Mouse (Mus musculus): ENCODE results near the gene Eif3a.

Gene Eif3a

DNA sequence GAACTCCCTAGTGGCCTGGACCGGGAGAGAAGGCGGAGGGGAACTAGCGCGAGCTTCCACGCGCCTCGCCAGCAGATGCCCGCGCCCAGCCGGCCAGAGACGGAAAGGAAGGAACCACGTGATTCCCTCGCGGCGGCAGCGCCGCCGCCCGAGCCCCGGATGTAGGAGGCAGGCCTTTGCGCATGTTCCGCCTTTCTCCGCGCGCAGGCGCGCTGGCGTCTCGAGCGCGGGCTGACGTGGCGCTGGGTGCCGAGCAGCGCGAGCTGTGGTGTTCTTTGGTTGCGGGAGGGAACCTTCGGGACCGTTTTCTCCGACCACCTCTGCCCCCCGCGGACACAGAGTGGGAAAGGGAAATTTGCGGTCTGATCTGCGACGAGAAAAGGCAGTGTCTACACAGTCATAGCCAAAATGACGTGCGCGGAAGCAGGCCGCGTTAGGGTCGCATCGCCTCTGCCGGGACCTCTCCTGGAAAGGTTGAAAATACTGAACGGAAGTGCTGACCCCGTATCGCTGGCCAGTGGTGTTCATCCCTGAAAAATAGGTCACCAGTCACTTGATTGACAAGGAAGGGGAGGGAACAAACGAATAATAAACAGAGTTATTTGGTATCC lies at the start of gene Eif3a:
Eif3a (minus strand) TSS at position 108 of the 611 bp plus-strand sequence.
- DNase-seq (ENCODE audit: low read depth, low spot score) = peak; percentile 97

DNA sequence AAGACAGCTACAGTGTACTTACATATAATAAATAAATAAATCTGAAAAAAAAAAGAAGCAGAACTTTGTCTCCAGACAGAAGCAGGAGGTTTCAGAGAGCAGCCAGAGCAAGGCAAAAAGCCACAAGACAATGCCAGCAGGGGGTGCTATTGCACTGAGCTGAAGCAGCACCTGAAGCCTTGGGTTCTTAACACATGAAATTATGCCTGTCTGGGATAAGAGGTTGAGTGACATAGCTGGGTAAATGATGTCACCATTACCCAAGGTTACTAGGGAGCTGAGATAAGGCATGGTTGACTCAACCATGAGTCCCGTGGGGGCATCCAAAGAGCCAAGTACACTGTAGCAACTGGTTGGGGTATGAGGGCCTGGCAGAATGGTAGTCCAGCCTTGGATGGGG lies 47.3 kb upstream of the Eif3a start:
- peak; percentile 83 for DNase-seq (ENCODE audit: low read depth, low spot score)

DNA sequence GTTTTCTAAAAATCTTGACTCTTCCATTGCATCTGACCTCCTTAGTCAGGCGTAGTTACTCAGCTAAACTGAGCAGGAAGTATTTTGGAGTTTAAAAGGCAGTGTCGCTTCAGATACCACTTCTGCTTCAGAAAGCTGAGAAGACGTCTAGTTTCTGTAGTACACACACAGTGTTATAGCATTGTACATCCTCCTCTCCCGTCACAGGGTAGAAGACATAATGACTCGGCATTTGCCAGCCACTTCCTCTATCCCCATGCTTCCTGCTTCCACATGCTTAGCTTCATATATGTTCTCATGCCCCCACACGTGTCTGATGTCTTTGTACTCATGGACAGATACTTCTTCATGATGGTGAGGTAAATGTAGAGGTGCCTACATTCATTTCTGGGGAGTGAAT lies 28.2 kb upstream of the Eif3a start:
- DNase-seq (ENCODE audit: low read depth, low spot score) = peak; percentile 18

DNA sequence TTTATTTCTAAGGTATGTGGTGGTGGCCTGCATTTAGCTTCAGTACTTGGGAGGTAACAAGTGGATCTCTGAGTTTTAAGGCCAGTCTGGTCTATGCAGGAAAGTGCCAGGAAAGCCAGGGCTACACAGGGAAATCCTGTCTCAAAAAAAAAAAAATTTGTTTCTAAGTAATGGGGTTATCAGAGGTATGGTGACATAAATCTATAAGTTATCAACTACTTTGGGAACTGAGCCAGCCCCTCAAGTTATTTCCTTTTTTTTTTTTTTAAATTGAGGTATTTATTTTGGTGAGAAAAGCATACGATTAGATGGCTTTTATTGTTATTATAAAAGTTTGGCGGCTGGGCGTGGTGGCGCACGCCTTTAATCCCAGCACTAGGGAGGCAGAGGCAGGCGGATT lies 22.7 kb upstream of the Eif3a start:
- no peak for DNase-seq (ENCODE audit: low read depth, low spot score)

DNA sequence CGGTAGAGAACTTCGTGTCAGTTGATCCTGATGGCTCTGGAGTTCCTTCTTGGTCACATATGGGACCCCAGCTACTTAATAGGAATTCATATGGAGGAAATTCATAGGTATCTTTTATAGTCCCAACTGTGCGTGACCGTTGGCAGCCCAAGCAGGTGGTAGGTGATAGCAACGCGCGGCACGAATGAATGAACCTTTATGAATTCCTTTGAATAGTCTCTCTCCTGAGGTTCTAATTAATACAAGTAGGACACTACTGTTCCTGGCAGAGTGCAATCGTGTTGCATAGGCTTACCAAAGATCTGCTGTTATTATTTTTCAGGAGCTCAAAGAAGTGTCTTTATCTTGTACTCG lies 21.6 kb upstream of the Eif3a start:
- DNase-seq (ENCODE audit: low read depth, low spot score) = no peak

DNA sequence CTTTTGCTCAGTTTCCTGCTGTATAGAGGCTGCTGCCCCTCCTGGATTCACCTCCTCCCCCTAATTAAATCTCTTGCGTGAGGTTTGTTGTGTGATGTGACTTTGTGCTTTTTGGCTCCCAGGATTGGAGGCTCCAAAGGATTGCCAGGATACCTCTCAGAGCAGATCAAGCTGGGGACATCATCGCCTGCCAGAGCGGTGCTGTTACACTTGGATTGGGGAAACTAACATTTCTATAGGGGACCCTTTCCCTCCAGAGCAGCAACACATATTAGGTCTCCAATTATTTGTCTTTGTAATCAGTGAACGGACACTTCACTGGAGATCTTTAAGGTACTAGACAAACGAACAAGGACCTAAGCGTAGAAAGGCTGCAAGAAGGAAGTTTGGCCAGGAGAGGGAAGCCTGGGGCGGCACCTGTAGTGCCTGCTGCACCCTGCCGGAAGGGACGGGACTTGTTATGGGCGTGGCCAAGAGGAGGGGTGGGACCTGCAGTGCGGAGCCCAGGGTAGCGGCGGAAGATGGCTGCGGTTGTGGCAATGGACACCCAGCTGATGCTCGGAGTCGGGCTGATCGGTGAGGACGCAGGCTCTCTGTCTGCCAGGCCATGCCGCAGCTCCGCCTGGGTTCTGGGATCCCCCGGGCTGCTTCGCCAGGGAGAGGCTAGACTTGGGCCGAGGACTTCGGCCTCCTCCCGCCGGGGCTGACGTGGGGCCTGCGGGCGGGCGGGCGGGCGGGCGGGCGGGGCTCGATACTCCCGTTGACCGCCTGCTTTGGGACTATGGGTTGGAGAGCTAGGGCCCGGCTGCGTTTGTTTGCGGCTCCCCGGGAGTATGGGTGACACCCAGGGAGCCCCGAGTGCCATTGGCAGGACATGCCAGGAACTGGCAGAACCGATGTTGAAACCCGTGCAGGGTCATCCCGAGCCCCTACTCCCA lies 20.9 kb upstream of the Eif3a start, which contains the start of gene Fam45a:
Fam45a (plus strand) TSS at position 488 of the 938 bp plus-strand sequence.
- peak; percentile 97 for DNase-seq (ENCODE audit: low read depth, low spot score)

DNA sequence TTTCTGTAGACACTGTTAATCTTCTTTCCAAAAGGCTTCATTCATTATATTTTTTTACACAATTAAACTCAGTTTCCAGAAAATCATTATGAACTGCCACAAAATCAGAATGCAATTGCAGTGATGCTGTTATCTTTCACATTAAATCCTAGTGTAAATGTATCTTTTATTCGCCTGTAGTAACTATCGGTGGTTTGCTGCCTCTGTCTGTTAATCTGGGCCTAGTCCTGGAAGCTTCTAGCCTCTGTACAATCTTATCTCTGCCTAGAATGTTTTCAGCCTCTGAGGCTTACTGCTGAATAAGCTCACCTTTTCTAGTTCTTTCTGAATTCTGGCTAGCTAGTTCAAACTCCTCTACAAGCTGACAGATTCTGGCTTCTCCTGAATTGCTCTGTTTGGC lies 19.5 kb upstream of the Eif3a start:
- DNase-seq (ENCODE audit: low read depth, low spot score) = no peak

DNA sequence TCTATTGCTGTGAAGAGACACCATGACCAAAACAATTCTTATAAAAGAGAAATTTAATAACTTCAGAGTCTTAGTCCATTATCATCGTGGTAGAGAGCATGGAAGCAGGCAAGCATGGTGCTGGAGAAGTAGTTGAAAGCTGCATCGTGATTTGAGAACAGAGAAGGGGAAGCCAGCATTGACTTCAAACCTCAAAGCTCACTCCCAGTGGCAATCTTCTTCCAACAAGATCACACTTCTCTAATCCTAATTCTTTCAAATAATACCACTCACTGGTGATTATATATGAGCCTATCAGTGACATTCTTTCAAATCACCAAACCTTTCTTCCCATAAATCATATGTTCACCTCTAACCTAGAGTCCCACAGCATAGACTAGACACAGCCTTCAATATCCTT lies 14.4 kb upstream of the Eif3a start:
- DNase-seq (ENCODE audit: low read depth, low spot score) = no peak

DNA sequence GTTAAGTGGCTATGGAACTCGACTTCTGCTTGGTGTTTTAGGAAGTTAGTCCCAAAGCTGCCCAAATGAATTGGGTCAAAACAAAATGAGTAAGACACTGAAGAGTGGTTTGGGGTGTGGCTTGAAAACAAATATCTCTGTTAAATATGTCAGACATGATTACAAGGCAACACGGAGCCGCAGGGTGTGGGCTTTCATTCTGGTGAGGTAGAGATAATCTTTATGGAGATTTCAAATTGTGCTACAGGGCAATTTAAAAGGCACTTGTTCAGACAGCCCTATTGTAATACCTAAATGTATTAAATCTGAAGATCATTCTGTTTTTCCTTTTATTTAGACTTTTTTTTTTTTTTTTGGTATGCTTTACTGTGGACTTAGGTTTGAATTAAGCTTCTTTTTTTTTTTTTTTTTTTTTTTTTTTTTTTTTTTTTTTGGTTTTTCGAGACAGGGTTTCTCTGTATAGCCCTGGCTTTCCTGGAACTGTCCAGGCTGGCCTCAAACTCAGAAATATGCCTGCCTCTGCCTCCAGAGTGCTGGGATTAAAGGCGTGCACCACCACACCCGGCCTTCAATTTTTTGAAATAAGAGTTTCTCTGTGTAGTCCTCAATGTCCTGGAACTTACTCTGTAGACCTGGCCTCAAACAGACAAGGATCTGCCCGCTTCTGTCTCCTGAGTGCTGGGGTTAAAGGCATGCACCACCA lies 9.6 kb upstream of the Eif3a start:
- DNase-seq (ENCODE audit: low read depth, low spot score) = no peak

DNA sequence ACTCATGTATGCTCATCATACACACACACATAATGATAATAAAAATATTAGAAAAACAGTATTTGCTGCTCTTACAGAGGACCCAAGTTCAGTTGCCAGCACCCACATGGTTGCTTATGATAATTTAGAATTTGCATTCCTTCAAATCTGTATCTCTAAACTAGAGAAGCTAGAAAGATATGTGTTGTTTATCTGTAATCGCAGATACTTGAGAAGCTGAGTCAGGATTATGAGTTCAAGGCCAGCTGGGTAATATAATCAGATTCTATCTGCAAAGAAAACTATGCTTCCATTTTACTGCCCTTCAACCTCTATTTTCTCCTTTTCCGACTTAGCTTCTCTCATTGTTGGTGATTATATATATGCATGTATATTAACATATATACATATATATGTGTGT lies 7.0 kb upstream of the Eif3a start:
- no peak for DNase-seq (ENCODE audit: low read depth, low spot score)

DNA sequence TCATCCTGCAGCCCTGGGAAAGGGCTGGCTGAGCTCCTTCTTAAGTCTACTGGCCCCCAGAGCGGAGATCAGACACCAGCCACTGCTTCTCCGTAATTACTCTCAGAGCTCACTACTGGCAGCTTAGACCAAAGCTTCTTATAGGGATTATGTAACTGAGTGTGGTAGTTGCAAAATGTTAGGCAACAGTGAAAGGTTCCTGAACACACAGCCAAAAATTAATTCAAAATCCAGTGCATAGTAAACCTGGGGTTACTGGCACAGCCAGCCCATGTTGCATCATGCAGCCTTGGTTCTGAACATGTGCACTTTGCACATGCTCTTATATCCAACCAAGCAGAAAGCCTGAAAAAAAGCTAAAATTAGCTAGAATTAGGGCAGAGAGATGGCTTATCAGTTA lies 4.8 kb upstream of the Eif3a start:
- peak; percentile 20 for DNase-seq (ENCODE audit: low read depth, low spot score)

DNA sequence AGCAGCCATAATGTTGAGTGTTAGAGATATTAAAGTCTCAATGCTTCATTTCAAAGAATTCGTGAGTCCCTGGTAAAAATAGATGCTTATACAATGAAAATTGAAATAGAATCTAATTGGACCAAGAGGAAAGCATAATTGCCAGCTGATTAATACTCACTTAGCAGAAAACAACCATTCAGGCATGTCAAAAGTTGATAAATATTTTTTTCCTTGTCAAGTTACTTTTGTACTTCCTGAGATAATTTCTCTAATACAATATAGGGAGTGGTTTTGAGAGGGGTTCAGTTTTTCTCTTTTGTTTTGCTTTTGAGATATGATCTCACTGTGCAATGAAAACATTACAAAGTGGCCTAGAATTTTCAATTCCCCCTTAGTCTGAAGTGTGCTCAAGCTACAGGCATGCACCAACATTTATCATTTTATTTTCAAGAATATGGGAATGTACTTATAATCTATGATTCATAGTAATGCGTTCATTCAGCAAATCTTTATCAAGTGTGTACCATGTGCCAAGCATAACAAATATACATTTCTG lies 2.8 kb upstream of the Eif3a start:
- DNase-seq (ENCODE audit: low read depth, low spot score) = no peak

DNA sequence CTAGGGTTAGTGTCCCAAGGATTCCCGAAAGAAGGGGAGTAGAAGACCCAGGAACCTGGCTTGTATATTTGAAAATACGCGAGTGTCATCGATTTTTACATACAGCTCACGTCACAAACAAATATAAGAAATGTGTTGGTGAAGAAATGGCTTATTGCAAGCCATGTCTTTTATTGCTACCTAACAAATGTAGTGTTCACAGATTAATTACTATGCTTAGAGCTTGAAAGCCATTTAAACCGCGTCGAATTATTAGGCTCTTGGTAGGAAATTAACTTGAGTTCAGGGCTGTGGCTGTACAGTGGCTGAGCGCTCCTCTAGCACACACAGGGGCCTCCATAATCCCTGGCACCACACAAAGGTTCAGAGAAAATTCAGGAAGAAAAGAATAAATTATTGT lies 706 bp upstream of the Eif3a start:
- DNase-seq (ENCODE audit: low read depth, low spot score) = no peak

DNA sequence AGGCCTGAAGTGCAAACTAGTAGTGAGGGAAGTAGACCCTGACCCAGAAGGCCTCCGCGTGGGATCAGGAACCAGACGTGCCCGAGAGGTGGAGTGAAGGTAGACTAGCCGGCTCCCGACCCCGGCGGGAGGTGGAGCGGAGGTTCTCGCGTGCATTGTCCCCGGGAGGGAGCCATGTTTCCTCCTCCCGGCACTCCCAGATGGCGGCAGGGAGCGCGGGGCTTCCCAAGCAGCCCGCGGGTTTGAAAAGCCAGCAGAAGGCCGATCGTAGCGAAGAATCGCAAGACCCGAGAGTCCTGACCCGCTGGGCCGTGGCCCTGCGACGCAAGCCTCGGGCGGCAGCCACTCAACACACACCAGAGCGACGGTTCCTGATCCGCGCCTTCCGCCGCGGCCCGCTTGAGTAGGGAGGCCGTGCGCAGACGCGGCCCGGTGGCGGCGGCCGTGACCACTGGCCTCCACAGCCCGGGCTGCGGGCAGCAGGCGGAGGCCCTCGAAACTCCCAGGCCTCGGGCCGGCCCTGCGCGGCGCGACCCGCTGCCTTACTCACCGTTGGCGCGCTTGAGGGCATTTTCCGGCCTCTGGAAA lies 445 bp downstream of the Eif3a start:
- DNase-seq (ENCODE audit: low read depth, low spot score) = no peak

DNA sequence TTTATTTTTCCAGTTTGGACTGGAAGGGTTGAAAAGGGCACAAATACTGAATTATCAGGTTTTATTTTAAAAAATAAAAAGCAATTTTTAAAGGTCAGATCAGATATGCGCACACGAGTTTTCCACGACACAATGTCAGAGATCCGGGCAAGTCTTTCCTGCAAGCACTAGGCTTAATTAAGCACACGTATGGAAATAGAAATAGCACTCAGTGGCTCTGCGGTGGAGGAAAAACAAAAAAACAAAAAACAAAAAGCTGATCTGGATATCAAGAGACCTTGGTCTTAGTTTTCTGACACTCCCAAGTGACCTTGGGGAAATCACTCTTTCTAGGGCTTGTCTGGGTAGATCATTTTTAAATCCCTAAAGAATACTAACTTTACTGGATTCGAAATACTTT lies 1.0 kb downstream of the Eif3a start:
- no peak for DNase-seq (ENCODE audit: low read depth, low spot score)

DNA sequence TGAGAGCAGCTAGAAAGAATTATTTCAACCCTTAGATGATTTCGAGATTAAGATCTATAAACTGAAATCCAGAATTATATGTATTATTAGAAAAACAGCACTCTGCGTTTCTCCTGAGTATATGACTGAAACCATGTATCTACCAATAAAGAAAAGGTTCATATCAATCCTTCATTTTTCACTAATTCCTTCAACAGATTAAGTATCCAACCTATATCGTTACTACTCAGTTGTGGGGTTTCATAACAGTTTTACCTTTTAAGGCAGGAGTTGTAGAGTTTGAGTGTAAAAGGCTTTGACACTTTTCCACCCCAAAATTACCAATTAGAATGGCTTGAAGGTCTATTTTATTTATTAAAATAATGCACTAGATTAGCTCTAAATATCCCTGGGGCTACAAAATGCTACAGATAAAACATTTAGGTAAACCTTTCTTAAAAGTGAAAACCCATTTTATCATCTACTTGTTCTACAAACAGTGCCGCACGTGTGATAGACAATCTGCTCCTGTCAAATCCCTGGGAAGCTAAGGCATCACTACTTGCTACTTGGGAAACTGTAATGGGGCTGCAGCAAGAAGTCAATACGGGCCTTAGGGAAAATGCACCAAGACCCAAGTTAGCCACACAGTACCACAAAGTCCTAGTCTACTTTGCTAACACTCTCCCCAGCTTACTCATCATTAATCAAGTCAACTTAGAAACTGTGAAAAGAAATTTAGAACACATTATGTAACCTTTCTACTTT lies 2.1 kb downstream of the Eif3a start:
- DNase-seq (ENCODE audit: low read depth, low spot score) = no peak

DNA sequence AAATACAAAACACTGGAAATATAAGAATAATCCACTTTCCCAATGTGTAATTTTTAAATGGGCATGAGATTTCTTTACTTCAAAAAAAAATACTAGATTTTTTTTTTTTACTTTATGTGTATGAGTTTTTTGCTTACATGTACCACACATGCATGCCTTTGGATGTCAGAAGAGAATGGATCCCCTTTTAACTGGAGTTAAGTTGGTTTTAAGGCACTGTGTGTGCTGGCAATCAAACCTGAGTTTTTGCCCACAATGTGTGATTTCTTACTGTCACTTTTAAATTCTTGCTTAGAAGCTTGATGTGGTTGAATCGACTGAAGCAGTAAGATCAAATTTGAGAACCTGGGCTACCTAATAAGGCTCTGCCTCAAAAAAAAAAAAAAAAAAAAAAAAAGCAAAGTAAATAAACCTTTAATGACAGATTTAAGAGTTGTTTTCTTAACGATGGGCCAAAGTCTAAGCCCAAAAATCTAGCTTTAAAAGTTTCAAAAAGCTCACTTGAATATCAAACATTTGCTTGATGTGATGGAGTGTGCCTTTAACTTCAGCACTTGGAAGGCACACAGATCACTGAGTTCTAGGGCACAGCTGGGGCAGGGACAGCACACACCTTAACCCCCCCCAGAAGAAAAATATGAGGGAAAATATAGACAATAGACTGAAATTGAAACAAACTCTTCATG lies 2.9 kb downstream of the Eif3a start:
- no peak for DNase-seq (ENCODE audit: low read depth, low spot score)

DNA sequence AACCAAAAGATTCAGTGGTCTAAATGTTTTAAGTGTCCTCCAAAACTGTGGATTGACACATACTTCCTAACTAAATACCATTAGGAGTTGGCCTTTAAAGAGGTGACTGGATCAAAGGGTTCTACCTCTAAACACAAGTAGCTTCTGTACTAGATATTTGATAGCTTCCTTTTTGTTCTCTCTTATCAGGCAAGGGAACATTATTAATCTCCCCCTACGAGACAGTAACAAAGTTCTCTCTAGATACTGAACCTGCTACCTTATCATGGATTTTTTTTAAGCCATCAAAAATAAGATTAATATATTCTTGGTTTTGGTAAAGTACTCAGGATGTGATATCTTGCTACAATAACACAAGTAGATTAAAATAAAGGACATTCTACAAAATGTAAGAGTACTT lies 5.7 kb downstream of the Eif3a start:
- DNase-seq (ENCODE audit: low read depth, low spot score) = no peak

DNA sequence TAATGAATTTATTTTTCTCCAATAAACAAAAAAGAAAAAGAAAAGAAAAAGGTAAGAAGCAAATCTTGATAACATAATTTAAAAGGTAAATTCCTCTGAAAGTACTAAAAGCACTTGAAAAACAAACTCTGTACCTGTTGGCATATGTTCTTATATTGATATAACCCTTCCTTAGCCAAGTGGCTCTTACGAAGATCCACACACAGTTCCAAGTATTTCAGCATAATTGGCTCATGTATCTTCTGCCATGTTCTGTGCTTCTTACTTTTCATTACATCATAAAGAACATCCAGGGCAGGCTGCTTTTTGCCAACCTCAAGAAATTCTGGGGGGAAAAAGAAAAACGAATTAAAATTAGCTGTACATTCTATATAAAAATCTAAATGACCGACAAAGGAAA lies 8.4 kb downstream of the Eif3a start:
- DNase-seq (ENCODE audit: low read depth, low spot score) = no peak

DNA sequence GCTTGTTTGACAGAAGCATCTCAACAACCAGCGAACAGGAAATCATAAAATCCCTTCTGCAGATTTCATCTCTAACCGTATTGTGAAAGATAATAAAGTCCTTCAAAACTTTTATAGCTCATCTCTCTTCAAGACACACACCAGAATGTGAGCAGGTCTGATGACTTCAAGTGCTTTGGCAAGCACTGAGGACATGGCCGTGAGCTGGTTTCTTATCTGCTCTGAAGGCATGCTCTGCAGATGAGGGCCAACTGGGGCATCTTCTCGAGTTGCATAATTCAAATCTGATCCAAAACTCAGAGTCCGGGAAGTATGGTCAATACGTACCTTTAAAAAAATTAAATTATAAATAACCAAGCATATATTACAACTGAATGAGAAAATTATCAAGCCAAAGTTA lies 17.1 kb downstream of the Eif3a start:
- DNase-seq (ENCODE audit: low read depth, low spot score) = no peak

Measured in brain, adult 2 months (tissue).